Mouse (Mus musculus): ENCODE results near the gene Timm9. TPM values are rescaled to one million over a fixed set of nuclear protein-coding genes. Genes with fewer than 3 reads are reported as not detected.
A peak's percentile ranks its signal among the peaks of the same experiment; 100 is the strongest.
"Not testable (repeated sequence)": the region's sequence is repeated elsewhere in the genome, so short reads cannot be mapped to it uniquely, and the experiment has no call there.

Timm9 gene
- polyA plus RNA-seq, 1 experiment from 2014 or later, result 82.4 TPM

- Histone ChIP-seq H3K36me3 (replicated peaks) (peaks cover 43% of the 10 kb centered on the region), H3K9me3 (no peaks in the 10 kb centered on the region), H3K27me3 (ENCODE audit: poor library complexity, severe bottlenecking) (no peaks in the 10 kb centered on the region), H3K4me3 (peak overlapping the region; percentile 98), H3K27ac (peak overlapping the region; percentile 94), H3K4me1 (peaks cover 32% of the 10 kb centered on the region)
- no peak for DNase-seq (ENCODE audit: extremely low spot score, low spot score)
- WGBS, result 19% methylated on average over 11 of the region's 11 CpGs
Observed at GRCm38 (mm10) chr12:71137686-71138085, 1.2 kb upstream of the Timm9 start.

- Histone ChIP-seq H3K9me3 (no peaks in the 10 kb centered on the region), H3K4me1 (peaks cover 32% of the 10 kb centered on the region), H3K27ac (peak overlapping the region; percentile 94), H3K36me3 (replicated peaks) (peaks cover 43% of the 10 kb centered on the region), H3K27me3 (ENCODE audit: poor library complexity, severe bottlenecking) (no peaks in the 10 kb centered on the region), H3K4me3 (peak overlapping the region; percentile 98)
- under 1% methylated on average over 30 of the region's 30 CpGs for WGBS
- DNase-seq (ENCODE audit: extremely low spot score, low spot score), result peak; percentile 89
Observed at GRCm38 (mm10) chr12:71136974-71137491, 549 bp upstream of the Timm9 start.

- H3K4me1 ChIP-seq, result peaks cover 32% of the 10 kb centered on the region
- peak overlapping the region; percentile 94; the same call in 1 of the 2 replicates for H3K27ac ChIP-seq
- DNase-seq (ENCODE audit: extremely low spot score, low spot score), result no peak
- H3K9me3 ChIP-seq, result no peaks in the 10 kb centered on the region
- H3K4me3 ChIP-seq, result peak overlapping the region; percentile 98
- H3K36me3 ChIP-seq (replicated peaks), result peaks cover 43% of the 10 kb centered on the region
- 46% methylated on average over 5 of the region's 5 CpGs for WGBS
- H3K27me3 ChIP-seq (ENCODE audit: poor library complexity, severe bottlenecking), result no peaks in the 10 kb centered on the region
Observed at GRCm38 (mm10) chr12:71135581-71135980, 903 bp downstream of the Timm9 start.

GRCm38 (mm10) chr12:71123286-71123685, 13.2 kb downstream of the Timm9 start:
- H3K27me3 ChIP-seq (ENCODE audit: poor library complexity, severe bottlenecking), result no peaks in the 10 kb centered on the region
- no peak overlapping the region for H3K27ac ChIP-seq
- H3K4me3 ChIP-seq, result no peak overlapping the region
- peaks cover 58% of the 10 kb centered on the region for H3K36me3 ChIP-seq (replicated peaks)
- H3K4me1 ChIP-seq, result no peaks in the 10 kb centered on the region
- DNase-seq (ENCODE audit: extremely low spot score, low spot score), result no peak
- no peaks in the 10 kb centered on the region for H3K9me3 ChIP-seq
- 92% methylated on average over 9 of the region's 9 CpGs for WGBS

- 95% methylated on average over 10 of the region's 10 CpGs for WGBS
- no peak for DNase-seq (ENCODE audit: extremely low spot score, low spot score)
- Histone ChIP-seq H3K9me3 (no peaks in the 10 kb centered on the region), H3K27ac (no peak overlapping the region), H3K27me3 (ENCODE audit: poor library complexity, severe bottlenecking) (no peaks in the 10 kb centered on the region), H3K36me3 (replicated peaks) (peaks cover 54% of the 10 kb centered on the region), H3K4me3 (no peak overlapping the region), H3K4me1 (no peaks in the 10 kb centered on the region)
Observed at GRCm38 (mm10) chr12:71122731-71123130, 13.8 kb downstream of the Timm9 start.

GRCm38 (mm10) chr12:71116411-71116810, 20.1 kb downstream of the Timm9 start:
- 80% methylated on average over 5 of the region's 5 CpGs for WGBS
- no peak overlapping the region for H3K27ac ChIP-seq
- H3K4me3 ChIP-seq, result no peak overlapping the region
- no peaks in the 10 kb centered on the region for H3K9me3 ChIP-seq
- H3K27me3 ChIP-seq (ENCODE audit: poor library complexity, severe bottlenecking), result peaks cover 4% of the 10 kb centered on the region
- DNase-seq (ENCODE audit: extremely low spot score, low spot score), result no peak
- H3K4me1 ChIP-seq, result peaks cover 12% of the 10 kb centered on the region
- no peaks in the 10 kb centered on the region; the same call in 1 of the 2 replicates for H3K36me3 ChIP-seq (replicated peaks)

- no peak overlapping the region for H3K27ac ChIP-seq
- peaks cover 17% of the 10 kb centered on the region for H3K27me3 ChIP-seq (ENCODE audit: poor library complexity, severe bottlenecking)
- H3K36me3 ChIP-seq (replicated peaks), result no peaks in the 10 kb centered on the region
- H3K9me3 ChIP-seq, result no peaks in the 10 kb centered on the region
- 33% methylated on average over 12 of the region's 12 CpGs for WGBS
- H3K4me3 ChIP-seq, result 0 out of 2 replicates have a peak overlapping the region, but pooled peaks have one; percentile 1
- no peak for DNase-seq (ENCODE audit: extremely low spot score, low spot score)
- peaks cover 16% of the 10 kb centered on the region for H3K4me1 ChIP-seq
Observed at GRCm38 (mm10) chr12:71113675-71114288, 22.7 kb downstream of the Timm9 start.

GRCm38 (mm10) chr12:71113074-71113473, 23.4 kb downstream of the Timm9 start:
- Histone ChIP-seq H3K9me3 (no peaks in the 10 kb centered on the region), H3K27ac (no peak overlapping the region), H3K4me3 (no peak overlapping the region), H3K4me1 (peaks cover 16% of the 10 kb centered on the region), H3K36me3 (replicated peaks) (no peaks in the 10 kb centered on the region), H3K27me3 (ENCODE audit: poor library complexity, severe bottlenecking) (peaks cover 17% of the 10 kb centered on the region)
- WGBS, result 89% methylated on average over 10 of the region's 10 CpGs
- no peak for DNase-seq (ENCODE audit: extremely low spot score, low spot score)

- Histone ChIP-seq H3K36me3 (replicated peaks) (no peaks in the 10 kb centered on the region), H3K9me3 (no peaks in the 10 kb centered on the region), H3K27me3 (ENCODE audit: poor library complexity, severe bottlenecking) (peaks cover 17% of the 10 kb centered on the region), H3K4me3 (peak within 1 kb of the TSS; percentile 48), H3K4me1 (peaks cover 16% of the 10 kb centered on the region), H3K27ac (peak within 1 kb of the TSS; percentile 62)
- WGBS, result 7% methylated on average over 33 of the region's 33 CpGs
- peak; percentile 54 for DNase-seq (ENCODE audit: extremely low spot score, low spot score)
Observed at GRCm38 (mm10) chr12:71111331-71111730, 25.2 kb downstream of the Timm9 start, which contains the start of gene Tomm20l. Tomm20l (plus strand) TSS chr12:71111428.

GRCm38 (mm10) chr12:71107216-71107771, 29.2 kb downstream of the Timm9 start:
- no peaks in the 10 kb centered on the region for H3K36me3 ChIP-seq (replicated peaks)
- no peaks in the 10 kb centered on the region for H3K9me3 ChIP-seq
- H3K27ac ChIP-seq, result no peak overlapping the region
- 90% methylated on average over 6 of the region's 6 CpGs for WGBS
- peaks cover 17% of the 10 kb centered on the region for H3K27me3 ChIP-seq (ENCODE audit: poor library complexity, severe bottlenecking)
- peaks cover 6% of the 10 kb centered on the region for H3K4me1 ChIP-seq
- DNase-seq (ENCODE audit: extremely low spot score, low spot score), result no peak
- no peak overlapping the region for H3K4me3 ChIP-seq

GRCm38 (mm10) chr12:71104275-71104674, 32.2 kb downstream of the Timm9 start:
- H3K27me3 ChIP-seq (ENCODE audit: poor library complexity, severe bottlenecking); H3K4me1 ChIP-seq; H3K27ac ChIP-seq; H3K36me3 ChIP-seq (replicated peaks); DNase-seq (ENCODE audit: extremely low spot score, low spot score); H3K9me3 ChIP-seq; H3K4me3 ChIP-seq: not testable (repeated sequence)
- WGBS, result 88% methylated on average over 4 of the region's 4 CpGs

GRCm38 (mm10) chr12:71086331-71086730, 50.2 kb downstream of the Timm9 start:
- Histone ChIP-seq H3K27me3 (ENCODE audit: poor library complexity, severe bottlenecking) (no peaks in the 10 kb centered on the region), H3K9me3 (no peaks in the 10 kb centered on the region), H3K4me3 (no peak overlapping the region), H3K4me1 (no peaks in the 10 kb centered on the region), H3K36me3 (replicated peaks) (peaks cover 33% of the 10 kb centered on the region), H3K27ac (no peak overlapping the region)
- 91% methylated on average over 8 of the region's 8 CpGs for WGBS
- no peak for DNase-seq (ENCODE audit: extremely low spot score, low spot score)
